Mouse (Mus musculus) ES-CJ7 (cell line): ENCODE results near the gene Dnajc28.

Experiments used
- DNase-seq: peaks from one replicate; pipeline ENCODE4 v3.0.0; 2011; ENCODE audit warnings: low read depth, low spot score

Dnajc28 gene

GRCm38 (mm10) chr16:91632439-91632838 lies 13.6 kb upstream of the Dnajc28 start:
- no peak for DNase-seq

- DNase-seq, result no peak
Observed at GRCm38 (mm10) chr16:91630584-91630983, 11.8 kb upstream of the Dnajc28 start.

GRCm38 (mm10) chr16:91629749-91630148 lies 10.9 kb upstream of the Dnajc28 start:
- DNase-seq, result no peak

GRCm38 (mm10) chr16:91628673-91629072 lies 9.8 kb upstream of the Dnajc28 start:
- no peak for DNase-seq

- DNase-seq, result no peak
Observed at GRCm38 (mm10) chr16:91627831-91628230, 9.0 kb upstream of the Dnajc28 start.

- DNase-seq, result no peak
Observed at GRCm38 (mm10) chr16:91623074-91623473, 4.2 kb upstream of the Dnajc28 start.

GRCm38 (mm10) chr16:91620991-91621390 lies 2.2 kb upstream of the Dnajc28 start:
- DNase-seq, result peak; percentile 51

- peak; percentile 41 for DNase-seq
Observed at GRCm38 (mm10) chr16:91620185-91620584, 1.4 kb upstream of the Dnajc28 start.

GRCm38 (mm10) chr16:91614552-91614951 lies 4.3 kb downstream of the Dnajc28 start:
- no peak for DNase-seq

- DNase-seq, result no peak
Observed at GRCm38 (mm10) chr16:91612525-91612924, 6.3 kb downstream of the Dnajc28 start.

- DNase-seq, result no peak
Observed at GRCm38 (mm10) chr16:91611248-91611647, 7.6 kb downstream of the Dnajc28 start.

GRCm38 (mm10) chr16:91609501-91610245 lies 9.2 kb downstream of the Dnajc28 start:
- DNase-seq, result no peak

- DNase-seq, result no peak
Observed at GRCm38 (mm10) chr16:91606958-91607357, 11.9 kb downstream of the Dnajc28 start.

- DNase-seq, result no peak
Observed at GRCm38 (mm10) chr16:91605156-91605555, 13.7 kb downstream of the Dnajc28 start.

- DNase-seq, result no peak
Observed at GRCm38 (mm10) chr16:91601693-91602092, 17.1 kb downstream of the Dnajc28 start.

- no peak for DNase-seq
Observed at GRCm38 (mm10) chr16:91601081-91601480, 17.7 kb downstream of the Dnajc28 start.

- DNase-seq, result no peak
Observed at GRCm38 (mm10) chr16:91599242-91599641, 19.6 kb downstream of the Dnajc28 start.

- peak; percentile 97 for DNase-seq
Observed at GRCm38 (mm10) chr16:91597672-91598010, 21.2 kb downstream of the Dnajc28 start, which contains the start of gene Tmem50b. Gene Tmem50b, minus strand, starts transcription at chr16:91597800.

GRCm38 (mm10) chr16:91596779-91597671 lies 21.8 kb downstream of the Dnajc28 start:
- DNase-seq, result peak; percentile 37

GRCm38 (mm10) chr16:91596397-91596778 lies 22.4 kb downstream of the Dnajc28 start:
- DNase-seq, result peak; percentile 23

GRCm38 (mm10) chr16:91595076-91595475 lies 23.8 kb downstream of the Dnajc28 start:
- no peak for DNase-seq

- DNase-seq, result no peak
Observed at GRCm38 (mm10) chr16:91593262-91593661, 25.6 kb downstream of the Dnajc28 start.

- DNase-seq, result no peak
Observed at GRCm38 (mm10) chr16:91592162-91592561, 26.7 kb downstream of the Dnajc28 start.
